Mouse (Mus musculus): ENCODE data around the gene Dnajc2. TPM values are rescaled to one million over a fixed set of nuclear protein-coding genes. Genes with fewer than 3 reads are reported as not detected.

The Dnajc2 gene
- polyA plus RNA-seq, 1 experiment from 2014 or later: 27.1 TPM

DNA sequence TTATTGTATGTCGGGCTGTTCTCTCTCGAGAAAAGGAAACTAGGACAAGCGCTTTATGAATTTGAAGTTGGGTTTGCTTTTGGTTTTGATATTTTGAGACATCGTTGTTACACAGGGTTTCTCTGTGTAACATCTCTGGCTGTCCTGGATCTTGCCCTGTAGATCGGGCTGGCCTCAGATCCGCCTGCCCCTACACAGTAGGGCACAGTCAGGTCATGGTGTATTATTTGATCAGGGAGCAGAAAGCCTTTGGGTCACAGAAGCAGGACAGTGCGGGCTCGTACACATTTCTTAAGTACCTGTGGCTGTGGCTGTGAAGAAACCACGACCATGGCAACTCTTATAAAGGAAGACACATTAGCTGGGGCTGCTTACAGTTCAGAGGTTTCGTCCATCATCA is 47.4 kb downstream of the Dnajc2 start:
- Histone ChIP-seq H3K9me3 (ENCODE audit: low read length) (no peaks in the 10 kb centered on the region), H3K9ac (replicated peaks) (peak overlapping the region; percentile 72), H3K4me1 (ENCODE audit: insufficient read depth) (peaks cover 9% of the 10 kb centered on the region), H3K27ac (ENCODE audit: low read depth) (peak overlapping the region; percentile 58), H3K36me3 (replicated peaks; ENCODE audit: insufficient read depth, low read length) (peaks cover 24% of the 10 kb centered on the region), H3K27me3 (ENCODE audit: insufficient read depth, low read length) (no peaks in the 10 kb centered on the region), H3K4me3 (ENCODE audit: low read depth, low read length) (peak overlapping the region; percentile 75), H3K4me2 (ENCODE audit: low read depth, low read length) (peak overlapping the region; percentile 74)
- no peak for TF ChIP-seq EP300 (IDR thresholded peaks at IDR 0.05; ENCODE audit: low read depth)
- TF ChIP-seq CTCF (IDR thresholded peaks at IDR 0.05; ENCODE audit: low read depth): no peak
- DNase-seq (no peak), ATAC-seq (peak; percentile 37)
- WGBS (ENCODE audit: insufficient replicate concordance): 14% methylated on average over 10 of the region's 10 CpGs

DNA sequence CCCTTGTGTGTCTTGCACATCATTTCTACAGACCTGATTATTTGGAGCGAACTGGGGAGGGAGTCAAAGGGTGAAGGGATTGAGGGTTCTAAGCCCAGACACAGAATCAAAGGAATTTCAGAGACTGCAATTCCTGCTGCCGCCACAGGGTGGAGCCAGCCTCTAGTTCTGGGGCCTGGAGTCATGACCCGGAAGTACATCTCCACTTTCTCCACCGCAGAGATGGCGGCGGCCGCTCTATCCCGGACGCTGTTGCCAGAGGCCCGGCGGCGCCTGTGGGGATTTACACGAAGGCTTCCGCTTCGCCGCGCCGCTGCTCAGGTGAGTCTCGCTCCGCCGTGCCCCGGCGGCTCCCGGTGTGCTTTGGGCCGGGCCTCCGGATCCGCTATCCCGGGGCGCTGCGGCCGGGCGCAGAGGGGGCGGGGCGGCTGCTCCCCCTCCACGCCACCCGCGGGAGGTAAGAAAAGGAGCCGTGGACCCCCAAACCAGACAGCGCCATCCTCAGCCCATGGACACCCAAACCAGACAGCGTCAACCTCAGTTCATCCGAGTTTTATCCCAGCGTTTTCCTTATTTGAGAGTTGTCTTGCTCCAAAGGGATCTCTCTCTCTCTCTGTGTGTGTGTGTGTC is 48.0 kb downstream of the Dnajc2 start, which contains the start of gene Pmpcb:
Gene Pmpcb, plus strand, starts transcription at position 186 of the 630 bp plus-strand sequence.
- Histone ChIP-seq H3K4me3 (ENCODE audit: low read depth, low read length) (peak within 1 kb of the TSS; percentile 75), H3K27ac (ENCODE audit: low read depth) (peak within 1 kb of the TSS; percentile 58), H3K36me3 (replicated peaks; ENCODE audit: insufficient read depth, low read length) (peaks cover 21% of the 10 kb centered on the region), H3K4me2 (ENCODE audit: low read depth, low read length) (peak within 1 kb of the TSS; percentile 74), H3K4me1 (ENCODE audit: insufficient read depth) (peaks cover 9% of the 10 kb centered on the region), H3K9me3 (ENCODE audit: low read length) (no peaks in the 10 kb centered on the region), H3K27me3 (ENCODE audit: insufficient read depth, low read length) (no peaks in the 10 kb centered on the region), H3K9ac (replicated peaks) (peak within 1 kb of the TSS; percentile 72)
- peak; percentile 89 for DNase-seq
- WGBS (ENCODE audit: insufficient replicate concordance): 2% methylated on average over 40 of the region's 42 CpGs
- ATAC-seq: peak; percentile 91
- TF ChIP-seq CTCF (IDR thresholded peaks at IDR 0.05; ENCODE audit: low read depth) (peak; percentile 98), EP300 (IDR thresholded peaks at IDR 0.05; ENCODE audit: low read depth) (no peak)

GRCm38 (mm10) chr5:21736046-21736445 is 49.0 kb downstream of the Dnajc2 start:
- no peaks in the 10 kb centered on the region for H3K9me3 ChIP-seq (ENCODE audit: low read length)
- no peak overlapping the region for H3K4me3 ChIP-seq (ENCODE audit: low read depth, low read length)
- peaks cover 12% of the 10 kb centered on the region for H3K36me3 ChIP-seq (replicated peaks; ENCODE audit: insufficient read depth, low read length)
- no peak overlapping the region for H3K27ac ChIP-seq (ENCODE audit: low read depth)
- no peak overlapping the region for H3K9ac ChIP-seq (replicated peaks)
- ATAC-seq (no peak), DNase-seq (no peak)
- H3K4me2 ChIP-seq (ENCODE audit: low read depth, low read length): no peak overlapping the region
- no peak for TF ChIP-seq CTCF (IDR thresholded peaks at IDR 0.05; ENCODE audit: low read depth)
- peaks cover 9% of the 10 kb centered on the region for H3K4me1 ChIP-seq (ENCODE audit: insufficient read depth)
- no peaks in the 10 kb centered on the region for H3K27me3 ChIP-seq (ENCODE audit: insufficient read depth, low read length)
- 76% methylated on average over 11 of the region's 11 CpGs for WGBS (ENCODE audit: insufficient replicate concordance)

DNA sequence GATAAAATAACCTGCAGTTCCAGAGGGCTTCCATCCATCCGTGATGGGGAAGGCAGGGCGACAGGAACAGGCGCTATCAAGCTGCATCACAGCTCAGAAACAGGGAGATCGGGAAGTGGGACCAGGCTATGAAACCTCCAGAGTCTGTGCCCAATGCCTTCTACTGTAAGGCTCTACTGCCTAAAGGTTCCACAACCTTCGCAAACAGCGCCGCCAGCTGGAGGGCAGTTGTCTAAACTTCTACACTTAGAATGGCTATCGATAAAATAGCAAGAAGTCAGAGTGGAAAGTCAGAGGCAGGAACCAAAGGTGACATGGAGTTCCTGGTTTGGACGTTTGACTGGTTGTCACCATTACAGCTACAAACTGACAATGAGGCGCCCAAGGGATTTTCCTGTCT is 49.5 kb downstream of the Dnajc2 start:
- H3K36me3 ChIP-seq (replicated peaks; ENCODE audit: insufficient read depth, low read length): peaks cover 11% of the 10 kb centered on the region
- peak overlapping the region; percentile 42 for H3K4me3 ChIP-seq (ENCODE audit: low read depth, low read length)
- H3K4me1 ChIP-seq (ENCODE audit: insufficient read depth): peaks cover 9% of the 10 kb centered on the region
- DNase-seq (peak; percentile 86), ATAC-seq (peak; percentile 50)
- WGBS (ENCODE audit: insufficient replicate concordance): 16% methylated on average over 10 of the region's 10 CpGs
- H3K27ac ChIP-seq (ENCODE audit: low read depth): no peak overlapping the region
- H3K27me3 ChIP-seq (ENCODE audit: insufficient read depth, low read length): no peaks in the 10 kb centered on the region
- H3K9ac ChIP-seq (replicated peaks): no peak overlapping the region
- TF ChIP-seq CTCF (IDR thresholded peaks at IDR 0.05; ENCODE audit: low read depth) (peak; percentile 87), EP300 (IDR thresholded peaks at IDR 0.05; ENCODE audit: low read depth) (no peak)
- no peaks in the 10 kb centered on the region for H3K9me3 ChIP-seq (ENCODE audit: low read length)
- H3K4me2 ChIP-seq (ENCODE audit: low read depth, low read length): peak overlapping the region; percentile 56

GRCm38 (mm10) chr5:21735100-21735499 is 50.0 kb downstream of the Dnajc2 start:
- TF ChIP-seq EP300 (IDR thresholded peaks at IDR 0.05; ENCODE audit: low read depth) (no peak), CTCF (IDR thresholded peaks at IDR 0.05; ENCODE audit: low read depth) (no peak)
- Histone ChIP-seq H3K4me2 (ENCODE audit: low read depth, low read length) (peak overlapping the region; percentile 56), H3K4me1 (ENCODE audit: insufficient read depth) (peaks cover 9% of the 10 kb centered on the region), H3K36me3 (replicated peaks; ENCODE audit: insufficient read depth, low read length) (peaks cover 8% of the 10 kb centered on the region; the same call in 1 of the 2 replicates), H3K27ac (ENCODE audit: low read depth) (no peak overlapping the region), H3K4me3 (ENCODE audit: low read depth, low read length) (peak overlapping the region; percentile 42), H3K9ac (replicated peaks) (no peak overlapping the region), H3K9me3 (ENCODE audit: low read length) (no peaks in the 10 kb centered on the region), H3K27me3 (ENCODE audit: insufficient read depth, low read length) (no peaks in the 10 kb centered on the region)
- DNase-seq (no peak), ATAC-seq (no peak)
- WGBS (ENCODE audit: insufficient replicate concordance): 76% methylated on average over 20 of the region's 20 CpGs

DNA sequence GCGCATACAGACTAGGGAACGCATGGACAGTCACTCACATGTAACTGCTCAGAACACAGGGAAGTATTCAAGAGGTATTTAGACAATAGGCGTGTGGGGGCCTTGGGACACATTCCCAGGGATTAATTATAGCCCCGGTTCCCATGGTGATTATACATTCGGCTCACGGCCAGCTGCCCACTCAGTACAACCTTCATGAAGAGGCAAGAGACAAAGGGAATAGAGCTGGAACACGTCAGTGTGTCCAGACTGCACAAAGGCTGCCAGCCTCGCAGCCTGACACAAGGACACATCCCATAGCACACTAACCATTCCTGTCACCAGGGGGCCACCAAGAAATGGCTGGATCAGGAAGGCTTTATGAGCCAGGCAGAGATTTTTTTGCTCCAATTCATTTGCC is 52.1 kb downstream of the Dnajc2 start:
- H3K4me3 ChIP-seq (ENCODE audit: low read depth, low read length): no peak overlapping the region
- no peaks in the 10 kb centered on the region for H3K9me3 ChIP-seq (ENCODE audit: low read length)
- H3K4me1 ChIP-seq (ENCODE audit: insufficient read depth): peaks cover 3% of the 10 kb centered on the region
- no peak overlapping the region for H3K4me2 ChIP-seq (ENCODE audit: low read depth, low read length)
- ATAC-seq: no peak
- no peaks in the 10 kb centered on the region for H3K27me3 ChIP-seq (ENCODE audit: insufficient read depth, low read length)
- no peak overlapping the region for H3K9ac ChIP-seq (replicated peaks)
- 62% methylated on average over 8 of the region's 8 CpGs for WGBS (ENCODE audit: insufficient replicate concordance)
- DNase-seq: no peak
- no peak overlapping the region for H3K27ac ChIP-seq (ENCODE audit: low read depth)
- H3K36me3 ChIP-seq (replicated peaks; ENCODE audit: insufficient read depth, low read length): no peaks in the 10 kb centered on the region
- TF ChIP-seq CTCF (IDR thresholded peaks at IDR 0.05; ENCODE audit: low read depth) (peak; percentile 47), EP300 (IDR thresholded peaks at IDR 0.05; ENCODE audit: low read depth) (no peak)
